Mouse (Mus musculus): ENCODE measurements at regions not wholly inside any gene's neighbourhood (a gene's known extent, or its start where the extent isn't known, plus 50 kb on each side); places are given as distances from the start of the nearest gene placed in this dataset.

GRCm38 (mm10) chr1:154067856-154068255 is 133.1 kb upstream of the Zfp648 start:
- DNase-seq (ENCODE audit: extremely low spot score in 1 of 2, low spot score in 1 of 2): no peak

DNA sequence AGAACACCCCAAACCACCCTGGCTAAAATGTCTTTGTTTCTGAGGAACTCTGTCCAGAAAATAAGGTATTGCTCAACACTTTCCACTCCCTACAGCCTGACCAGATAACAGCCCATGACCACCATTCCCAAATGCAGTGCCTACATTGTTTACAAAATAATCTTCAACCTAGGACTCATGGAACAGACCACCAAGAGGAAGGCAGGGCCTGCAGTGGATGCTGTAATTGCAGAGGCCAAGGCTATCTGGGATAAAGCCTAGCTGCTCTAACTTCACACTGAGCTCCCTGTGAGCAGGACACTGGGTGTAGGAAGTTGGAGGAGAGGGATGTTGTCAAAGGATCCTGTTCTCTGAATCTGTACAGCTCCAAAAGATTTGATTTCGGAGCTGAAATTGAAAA is 126.7 kb upstream of the Zfp648 start:
- no peak for DNase-seq (ENCODE audit: extremely low spot score in 1 of 2, low spot score in 1 of 2)

GRCm38 (mm10) chr1:154076684-154077475 is 124.1 kb upstream of the Zfp648 start:
- no peak for DNase-seq (ENCODE audit: extremely low spot score in 1 of 2, low spot score in 1 of 2)

GRCm38 (mm10) chr1:154080505-154081380 is 120.2 kb upstream of the Zfp648 start:
- DNase-seq (ENCODE audit: extremely low spot score in 1 of 2, low spot score in 1 of 2): no peak

- no peak for DNase-seq (ENCODE audit: extremely low spot score in 1 of 2, low spot score in 1 of 2)
Observed at GRCm38 (mm10) chr1:154086145-154086544, 114.8 kb upstream of the Zfp648 start.

GRCm38 (mm10) chr1:154089815-154090214 is 111.2 kb upstream of the Zfp648 start:
- no peak for DNase-seq (ENCODE audit: extremely low spot score in 1 of 2, low spot score in 1 of 2)

GRCm38 (mm10) chr1:154090521-154091490 is 110.2 kb upstream of the Zfp648 start:
- DNase-seq (ENCODE audit: extremely low spot score in 1 of 2, low spot score in 1 of 2): no peak

DNA sequence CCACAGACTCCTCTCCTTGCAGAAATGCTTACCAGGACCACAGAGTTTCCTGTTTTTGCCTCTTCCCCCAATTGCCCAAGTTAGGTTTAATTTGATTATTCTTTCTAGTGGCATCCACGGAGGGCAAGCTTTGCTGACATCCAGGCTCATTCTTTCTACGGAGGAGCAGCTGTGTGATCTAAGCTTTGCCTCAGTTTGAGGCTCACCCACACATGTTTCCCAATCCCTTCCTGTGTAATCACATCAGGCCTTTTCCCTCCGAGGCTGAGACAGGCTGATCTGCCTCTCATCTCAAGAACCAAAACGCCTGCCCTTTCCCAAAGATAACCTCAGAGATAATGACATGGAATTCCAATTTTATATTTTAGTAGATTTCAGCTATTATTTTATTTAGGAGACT is 107.4 kb upstream of the Zfp648 start:
- DNase-seq (ENCODE audit: extremely low spot score in 1 of 2, low spot score in 1 of 2): no peak

GRCm38 (mm10) chr1:154094357-154094756 is 106.6 kb upstream of the Zfp648 start:
- DNase-seq (ENCODE audit: extremely low spot score in 1 of 2, low spot score in 1 of 2): no peak

- DNase-seq (ENCODE audit: extremely low spot score in 1 of 2, low spot score in 1 of 2): no peak
Observed at GRCm38 (mm10) chr1:154096113-154096512, 104.9 kb upstream of the Zfp648 start.

GRCm38 (mm10) chr1:154096911-154097310 is 104.1 kb upstream of the Zfp648 start:
- DNase-seq (ENCODE audit: extremely low spot score in 1 of 2, low spot score in 1 of 2): no peak

- DNase-seq (ENCODE audit: extremely low spot score in 1 of 2, low spot score in 1 of 2): no peak
Observed at GRCm38 (mm10) chr1:154097656-154098055, 103.3 kb upstream of the Zfp648 start.

- no peak for DNase-seq (ENCODE audit: extremely low spot score in 1 of 2, low spot score in 1 of 2)
Observed at GRCm38 (mm10) chr1:154100556-154100955, 100.4 kb upstream of the Zfp648 start.

DNA sequence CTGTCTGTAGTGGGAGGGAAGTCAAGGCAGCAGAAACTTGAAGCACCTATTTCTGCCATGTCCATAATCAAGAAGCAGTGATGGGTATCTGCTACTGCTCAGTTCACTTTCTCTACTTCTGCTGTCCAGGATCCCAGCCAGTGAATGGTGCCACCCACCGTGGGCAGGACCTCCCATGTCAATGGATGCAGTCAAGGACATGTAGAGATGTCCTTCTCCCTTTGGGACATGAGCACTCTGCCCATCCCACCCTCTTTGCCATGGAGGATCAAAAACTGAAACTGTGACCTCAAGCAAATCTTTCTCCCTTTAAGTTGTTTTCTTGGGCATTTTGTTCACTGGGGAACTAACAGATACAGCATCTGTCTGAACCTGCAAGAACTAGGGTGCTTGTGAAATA is 99.6 kb upstream of the Zfp648 start:
- no peak for DNase-seq (ENCODE audit: extremely low spot score in 1 of 2, low spot score in 1 of 2)

DNA sequence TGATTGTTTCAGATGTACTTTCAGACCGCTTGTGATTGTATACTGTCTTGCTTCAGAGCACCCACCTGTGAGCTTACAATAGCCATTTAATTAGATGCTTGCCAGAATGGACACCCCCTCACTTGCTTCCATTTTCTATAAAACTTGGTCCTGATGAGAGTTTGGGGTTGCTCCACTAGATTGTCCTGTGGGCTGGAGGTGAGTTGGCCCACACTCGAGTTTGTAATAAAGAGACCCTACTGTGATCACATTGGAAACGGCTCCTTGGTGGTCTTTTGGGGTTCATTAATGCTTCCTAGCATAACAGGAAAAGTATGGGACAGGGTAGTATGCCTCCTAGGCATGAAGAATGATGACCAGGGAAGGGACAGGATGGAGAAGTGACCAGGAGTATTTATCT is 98.8 kb upstream of the Zfp648 start:
- DNase-seq (ENCODE audit: extremely low spot score in 1 of 2, low spot score in 1 of 2): no peak

GRCm38 (mm10) chr1:154102871-154103596 is 98.0 kb upstream of the Zfp648 start:
- peak; percentile 36 to 52 for DNase-seq (ENCODE audit: extremely low spot score in 1 of 2, low spot score in 1 of 2)

DNA sequence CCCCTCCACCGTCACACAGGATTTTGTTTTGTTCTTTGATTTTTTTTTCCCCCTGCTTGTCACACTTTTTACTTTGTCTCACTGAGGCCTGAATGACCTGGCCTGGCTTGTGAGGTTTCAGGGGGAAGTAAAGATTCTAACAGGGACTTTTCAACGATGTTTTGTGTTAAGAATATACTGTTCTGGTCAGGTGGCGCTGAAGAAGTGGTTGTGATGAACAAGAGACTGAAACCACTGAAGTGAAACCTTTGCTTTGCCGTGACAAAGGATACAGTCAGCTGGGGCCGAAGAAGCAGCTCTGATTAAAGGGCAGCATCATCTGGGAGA is 97.4 kb upstream of the Zfp648 start:
- DNase-seq (ENCODE audit: extremely low spot score in 1 of 2, low spot score in 1 of 2): no peak

DNA sequence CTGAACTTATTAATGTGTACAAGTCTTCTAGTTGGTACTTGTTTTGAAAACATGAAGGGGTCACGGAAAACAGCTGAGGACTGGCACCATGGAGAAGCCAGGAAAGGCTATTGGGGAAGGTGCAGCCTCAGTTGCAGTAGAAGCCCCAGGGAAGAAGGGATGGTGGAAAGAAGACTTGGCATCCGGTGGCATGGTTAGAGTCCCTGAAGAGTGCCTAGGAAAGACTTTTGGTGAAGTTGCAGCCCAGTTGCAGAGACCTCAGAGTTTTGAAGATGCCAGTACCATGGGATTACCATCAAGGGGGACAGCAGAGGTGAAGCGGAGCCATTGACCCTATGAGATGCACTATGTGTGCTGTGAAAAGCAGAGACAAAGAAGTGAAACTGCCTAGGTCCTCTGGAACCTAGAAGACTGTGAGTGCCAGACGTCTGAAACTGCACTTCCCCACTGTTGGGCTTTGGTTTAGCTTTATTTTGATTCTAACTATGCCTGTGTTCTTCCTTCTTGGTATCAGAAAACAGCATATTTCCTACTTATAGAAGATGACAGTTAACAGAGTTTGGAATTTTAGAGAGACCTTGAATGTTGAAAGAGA is 96.9 kb upstream of the Zfp648 start:
- DNase-seq (ENCODE audit: extremely low spot score in 1 of 2, low spot score in 1 of 2): no peak

- no peak for DNase-seq (ENCODE audit: extremely low spot score in 1 of 2, low spot score in 1 of 2)
Observed at GRCm38 (mm10) chr1:154104779-154105178, 96.2 kb upstream of the Zfp648 start.

DNA sequence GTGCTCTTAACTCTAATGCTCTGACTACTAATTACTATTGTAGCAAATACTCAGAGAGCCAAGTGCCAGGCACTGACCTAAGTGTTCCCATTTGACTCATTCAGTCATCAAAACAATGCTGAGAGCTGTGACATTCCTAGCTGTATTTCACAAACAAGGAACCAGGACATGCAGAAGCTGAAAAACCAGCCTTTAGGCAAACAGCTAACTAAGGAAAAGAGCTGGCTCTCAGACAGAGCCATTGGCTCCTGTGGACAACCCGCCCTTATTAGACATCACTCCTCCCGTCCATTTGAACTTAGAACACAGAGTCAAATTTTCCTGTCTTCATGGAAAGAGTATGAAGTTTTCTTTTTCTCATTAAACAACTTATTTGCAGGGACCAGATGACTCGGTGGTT is 88.5 kb upstream of the Zfp648 start:
- no peak for DNase-seq (ENCODE audit: extremely low spot score in 1 of 2, low spot score in 1 of 2)

Measured in layer of hippocampus, postnatal 25 days (tissue).